Mouse (Mus musculus): ENCODE results near the gene Nkx1-2.

Nkx1-2 gene

DNA sequence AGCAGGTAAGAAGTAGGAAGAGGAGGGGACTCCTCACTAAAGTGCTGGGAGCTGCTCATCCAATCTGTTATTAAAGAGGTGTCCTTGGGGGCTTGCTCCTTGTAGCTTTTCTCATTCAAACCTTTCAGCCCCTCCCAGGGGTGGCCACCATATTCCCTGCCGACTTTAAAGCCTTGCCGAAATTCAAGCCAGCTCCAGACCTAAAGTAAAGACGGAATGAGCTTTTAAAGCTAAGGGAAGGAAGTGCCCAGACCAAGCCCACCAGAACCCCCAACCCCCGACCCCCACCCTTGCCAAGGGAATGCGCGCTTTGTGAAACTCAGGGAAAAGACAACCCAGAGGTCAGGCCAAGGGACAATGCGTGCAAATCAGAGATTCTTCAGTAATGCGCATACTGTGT is 1.5 kb upstream of the Nkx1-2 start:
- no peak for DNase-seq

DNA sequence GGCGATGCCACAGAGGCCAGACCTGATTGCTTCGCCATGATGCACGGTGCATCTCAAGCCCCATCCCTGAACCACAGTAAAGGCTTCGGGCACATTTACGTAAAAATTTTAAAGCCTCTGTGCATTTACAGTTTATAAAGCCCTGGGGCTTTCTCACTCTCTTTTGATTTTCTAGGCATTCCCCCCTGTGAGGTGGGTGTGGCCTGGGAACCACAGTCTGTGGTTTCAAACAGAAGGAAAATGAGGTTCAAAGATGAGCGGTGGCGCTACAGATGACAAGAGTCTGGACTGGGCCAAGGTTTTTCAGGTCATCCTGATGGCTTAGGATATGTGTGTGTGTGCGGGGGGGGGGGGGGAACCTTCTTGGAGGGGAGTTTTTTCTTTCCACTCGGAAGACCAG is 589 bp upstream of the Nkx1-2 start:
- DNase-seq = no peak

DNA sequence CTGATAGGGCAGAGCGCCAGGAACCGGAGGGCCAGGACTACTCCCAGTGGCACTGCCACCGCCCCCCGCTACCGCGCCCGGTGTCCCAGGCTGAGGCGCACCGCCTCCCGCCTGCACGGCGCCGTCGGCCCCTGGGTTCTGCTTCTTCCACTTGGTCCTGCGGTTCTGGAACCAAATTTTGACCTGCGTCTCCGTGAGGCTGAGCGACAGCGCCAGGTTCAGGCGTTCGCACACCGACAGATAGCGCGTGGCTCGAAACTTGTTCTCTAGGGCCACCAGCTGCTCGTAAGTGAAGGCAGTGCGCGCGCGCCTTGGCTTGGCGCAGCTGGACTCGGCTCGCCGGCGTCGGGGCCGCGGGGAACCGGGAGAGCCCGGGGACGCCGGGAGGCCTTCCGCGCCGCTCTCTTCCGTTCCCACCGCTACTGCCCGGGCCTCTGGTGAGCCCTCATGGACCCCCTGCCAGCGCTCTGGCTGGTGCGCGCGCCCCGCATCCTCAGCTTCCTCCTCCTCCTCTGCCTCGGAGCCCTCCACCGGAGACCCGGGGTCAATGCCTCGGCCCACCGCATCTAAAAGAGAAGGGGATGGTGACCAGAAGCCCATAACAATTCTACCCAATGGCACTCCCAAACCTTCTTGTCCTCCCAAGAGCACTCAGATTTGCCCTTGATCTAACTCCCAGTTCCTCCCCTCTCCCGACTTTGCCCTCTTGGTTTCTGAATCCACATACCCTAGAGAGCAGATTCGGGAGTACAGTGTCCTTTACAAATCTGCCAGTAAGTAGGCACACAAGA is 2.0 kb downstream of the Nkx1-2 start:
- DNase-seq = peak; percentile 34

DNA sequence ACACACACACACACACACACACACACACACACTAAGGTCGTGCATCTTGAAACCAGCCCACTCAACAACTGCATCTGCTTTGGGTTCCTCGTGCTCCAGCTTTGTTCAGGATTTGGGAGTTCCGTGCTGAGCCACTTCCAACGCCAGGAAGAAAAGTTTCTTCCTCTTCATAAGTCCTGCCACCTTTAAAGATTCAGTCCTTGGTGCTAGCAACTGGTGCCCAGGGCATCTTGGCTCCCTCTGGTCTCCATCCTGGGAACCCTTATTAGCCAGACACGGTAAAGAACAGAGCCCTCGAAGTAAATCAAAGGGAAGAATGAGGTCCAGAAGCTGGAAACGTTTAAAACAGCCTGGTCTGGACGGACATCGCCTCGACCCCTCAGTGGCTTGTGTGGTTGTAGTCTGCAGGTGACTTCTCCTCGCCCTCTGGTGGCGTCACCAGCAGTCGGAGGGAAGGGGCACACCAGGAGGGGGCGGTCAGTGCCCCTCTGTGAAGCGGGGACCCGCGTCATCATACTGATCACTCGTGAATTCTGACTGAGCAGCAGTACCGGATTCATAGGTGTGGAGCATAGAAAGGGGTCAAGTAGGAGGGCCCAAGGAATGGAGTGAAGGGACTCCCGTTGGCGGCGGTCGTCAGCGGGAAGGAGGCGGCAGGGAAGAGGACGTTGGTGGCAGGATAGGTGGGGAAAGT is 2.7 kb downstream of the Nkx1-2 start:
- DNase-seq = peak; percentile 13

- DNase-seq = peak; percentile 29
Measured at GRCm38 (mm10) chr7:132595787-132596186, 3.6 kb downstream of the Nkx1-2 start.

GRCm38 (mm10) chr7:132594325-132594724 is 5.1 kb downstream of the Nkx1-2 start:
- no peak for DNase-seq

DNA sequence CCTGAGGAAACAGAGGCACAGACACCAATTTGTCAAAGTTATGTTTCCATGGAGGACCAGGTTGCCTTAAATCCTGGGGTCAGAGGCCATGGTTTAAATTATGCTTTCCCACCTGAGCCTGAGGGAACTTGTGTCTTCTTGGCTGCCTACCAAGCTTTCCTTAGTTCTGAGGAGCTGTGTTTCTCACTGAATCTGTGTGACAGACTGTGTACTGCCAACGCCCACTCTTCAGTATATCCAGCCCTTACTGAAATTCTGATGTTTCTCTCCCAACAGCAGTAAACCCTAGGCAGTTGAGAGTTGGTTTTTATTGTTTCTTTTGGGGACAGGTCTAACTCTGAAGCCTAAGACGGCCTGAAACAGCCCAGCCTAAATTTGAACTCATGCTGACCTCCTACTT is 5.7 kb downstream of the Nkx1-2 start:
- DNase-seq = no peak

- no peak for DNase-seq
Measured at GRCm38 (mm10) chr7:132589610-132590009, 9.8 kb downstream of the Nkx1-2 start.

DNA sequence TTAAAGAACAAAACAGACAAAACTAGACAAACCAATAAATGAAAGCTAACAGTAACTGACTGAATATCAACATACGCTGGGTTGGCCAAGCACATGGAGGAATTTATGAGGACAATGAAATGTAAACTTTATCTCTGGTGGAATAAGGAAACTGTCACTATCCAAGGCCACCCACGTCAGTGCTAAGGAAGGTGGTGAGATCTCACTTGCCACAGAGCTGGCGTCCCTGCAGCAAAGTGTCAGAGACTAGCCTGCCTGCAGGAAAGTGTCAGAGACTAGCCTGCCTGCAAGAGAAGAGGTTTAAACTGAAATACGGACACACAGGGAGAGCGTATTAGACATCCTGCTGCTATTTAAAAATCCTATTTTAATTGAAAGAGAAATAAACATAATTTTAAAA is 12.3 kb downstream of the Nkx1-2 start:
- DNase-seq = no peak

DNA sequence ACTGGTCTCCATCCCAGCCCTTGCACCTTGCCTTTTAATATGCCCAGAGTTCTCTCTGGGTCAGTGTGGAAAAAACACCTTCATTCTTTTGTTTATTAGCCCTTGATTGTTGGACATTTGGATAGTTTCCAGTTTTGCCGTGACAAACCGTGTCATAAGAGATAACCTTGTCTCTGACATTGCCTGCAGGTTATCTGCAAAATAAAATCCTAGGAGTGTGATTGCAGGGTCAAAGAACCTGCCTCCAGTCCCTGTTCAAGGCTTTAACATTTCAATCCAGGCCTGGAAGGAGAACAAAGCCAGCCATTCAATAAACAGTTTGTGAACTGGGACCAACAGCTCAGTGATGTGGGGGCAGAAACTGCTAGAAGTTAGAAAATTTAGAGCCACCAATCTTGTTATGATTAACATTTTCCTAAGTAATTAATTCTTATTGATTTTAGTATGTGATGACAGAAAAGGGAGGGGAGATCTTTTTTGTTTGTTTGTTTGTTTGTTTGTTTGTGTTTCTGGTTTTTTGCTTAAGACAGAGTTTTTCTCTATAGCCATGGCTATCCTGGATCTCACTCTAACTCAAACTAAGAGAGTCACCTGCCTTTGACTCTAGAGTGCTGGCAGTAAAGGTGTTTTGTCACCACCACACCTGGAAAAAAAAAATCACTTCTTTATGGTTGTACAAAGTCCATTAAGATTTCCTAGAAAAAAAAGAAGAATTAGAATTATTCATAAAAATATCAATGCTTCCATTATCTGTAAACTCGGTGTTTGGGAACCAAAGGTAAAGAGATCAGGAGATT is 13.5 kb downstream of the Nkx1-2 start:
- DNase-seq = no peak

GRCm38 (mm10) chr7:132581441-132581840 is 18.0 kb downstream of the Nkx1-2 start:
- no peak for DNase-seq

- no peak for DNase-seq
Measured at GRCm38 (mm10) chr7:132580511-132580910, 18.9 kb downstream of the Nkx1-2 start.

- no peak for DNase-seq
Measured at GRCm38 (mm10) chr7:132576891-132577290, 22.5 kb downstream of the Nkx1-2 start.

DNA sequence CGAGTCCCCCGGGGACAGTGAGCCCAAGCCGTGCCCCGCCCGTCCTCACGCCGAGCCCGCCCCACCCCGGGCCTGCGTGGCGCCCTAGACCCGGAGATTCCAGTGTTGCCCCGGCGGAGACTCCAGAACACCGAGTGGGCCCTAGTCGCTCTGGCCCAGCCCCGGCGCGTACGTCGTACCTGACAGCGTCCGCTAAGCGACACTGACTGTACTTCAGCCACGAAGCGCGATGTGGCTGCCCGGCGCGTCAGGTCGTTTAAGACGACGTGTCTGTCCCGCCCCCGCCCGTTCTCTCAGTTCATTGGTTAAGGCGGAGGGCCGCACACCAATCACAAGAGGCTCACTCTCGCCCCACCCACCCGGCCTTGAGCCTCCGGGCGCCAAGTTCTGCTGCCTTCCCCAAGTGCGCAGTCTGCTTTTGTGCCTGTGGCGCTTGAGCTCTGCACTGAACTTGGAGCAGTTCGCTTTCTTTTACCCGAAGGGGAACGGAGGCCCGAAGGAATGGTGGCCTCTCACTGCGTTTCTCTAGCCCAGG is 23.3 kb downstream of the Nkx1-2 start, which contains the start of gene Oat:
TSS of gene Oat (minus strand) at position 283 of the 535 bp plus-strand sequence.
- DNase-seq = peak; percentile 98

GRCm38 (mm10) chr7:132575623-132576022 is 23.8 kb downstream of the Nkx1-2 start:
- DNase-seq = peak; percentile 89

DNA sequence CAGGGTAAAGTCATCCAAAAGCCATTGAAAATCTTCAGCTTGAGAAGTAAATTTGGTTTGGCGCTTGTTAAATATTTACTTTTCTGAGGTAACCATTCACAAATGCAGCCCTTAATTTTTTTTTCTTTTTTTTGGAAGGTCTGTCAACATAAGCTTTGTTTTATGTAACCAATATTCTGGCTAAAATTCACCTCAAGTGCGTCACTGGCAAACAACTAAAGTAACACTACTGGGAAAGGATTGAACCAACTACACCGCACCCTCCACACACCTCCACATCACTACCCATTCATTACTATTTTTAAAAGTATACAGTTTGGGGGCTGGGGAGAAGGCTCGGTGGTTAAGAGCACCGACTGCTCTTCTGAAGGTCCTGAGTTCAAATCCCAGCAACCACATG is 24.8 kb downstream of the Nkx1-2 start:
- no peak for DNase-seq

- no peak for DNase-seq
Measured at GRCm38 (mm10) chr7:132573205-132573604, 26.2 kb downstream of the Nkx1-2 start.

- DNase-seq = no peak
Measured at GRCm38 (mm10) chr7:132572738-132573137, 26.7 kb downstream of the Nkx1-2 start.

DNA sequence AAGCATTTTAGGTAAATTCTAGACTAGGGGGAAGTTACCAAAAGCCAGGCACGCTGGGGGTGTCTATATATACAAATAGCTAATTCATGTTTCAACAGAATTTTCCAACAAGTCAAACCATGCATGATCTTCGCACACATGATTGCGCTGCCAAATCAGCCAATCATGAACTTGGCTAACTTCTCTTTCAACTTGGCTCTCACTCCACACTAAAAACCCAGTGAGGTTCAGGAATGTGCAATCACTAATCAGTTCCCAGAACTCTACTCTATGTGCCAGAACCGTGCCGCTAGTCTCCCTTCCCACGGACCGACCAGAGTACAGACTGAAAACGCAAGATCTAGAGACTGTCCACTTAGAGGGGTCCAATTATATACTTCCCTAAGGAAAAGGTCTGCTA is 28.0 kb downstream of the Nkx1-2 start:
- DNase-seq = no peak

GRCm38 (mm10) chr7:132570071-132570470 is 29.4 kb downstream of the Nkx1-2 start:
- peak; percentile 74 for DNase-seq

GRCm38 (mm10) chr7:132568817-132569216 is 30.6 kb downstream of the Nkx1-2 start:
- DNase-seq = no peak

DNA sequence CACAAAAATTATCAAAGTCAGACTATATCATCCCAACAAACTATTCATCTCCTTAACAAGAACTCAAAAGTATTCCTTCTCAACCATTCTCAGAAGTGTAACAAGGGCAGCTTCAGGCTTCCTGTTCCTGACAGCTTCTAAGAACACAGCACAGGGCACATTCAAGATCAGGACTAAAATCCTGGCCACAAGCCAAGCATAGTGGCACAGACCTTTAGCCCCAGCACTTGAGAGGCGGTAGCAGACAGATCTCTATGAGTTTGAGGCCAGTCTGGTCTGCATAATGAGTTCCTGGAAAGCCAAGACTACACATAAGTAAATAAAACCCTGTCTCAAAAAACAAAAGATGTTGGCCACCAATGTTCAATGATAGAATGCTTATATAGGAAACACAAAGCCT is 33.6 kb downstream of the Nkx1-2 start:
- DNase-seq = no peak

DNA sequence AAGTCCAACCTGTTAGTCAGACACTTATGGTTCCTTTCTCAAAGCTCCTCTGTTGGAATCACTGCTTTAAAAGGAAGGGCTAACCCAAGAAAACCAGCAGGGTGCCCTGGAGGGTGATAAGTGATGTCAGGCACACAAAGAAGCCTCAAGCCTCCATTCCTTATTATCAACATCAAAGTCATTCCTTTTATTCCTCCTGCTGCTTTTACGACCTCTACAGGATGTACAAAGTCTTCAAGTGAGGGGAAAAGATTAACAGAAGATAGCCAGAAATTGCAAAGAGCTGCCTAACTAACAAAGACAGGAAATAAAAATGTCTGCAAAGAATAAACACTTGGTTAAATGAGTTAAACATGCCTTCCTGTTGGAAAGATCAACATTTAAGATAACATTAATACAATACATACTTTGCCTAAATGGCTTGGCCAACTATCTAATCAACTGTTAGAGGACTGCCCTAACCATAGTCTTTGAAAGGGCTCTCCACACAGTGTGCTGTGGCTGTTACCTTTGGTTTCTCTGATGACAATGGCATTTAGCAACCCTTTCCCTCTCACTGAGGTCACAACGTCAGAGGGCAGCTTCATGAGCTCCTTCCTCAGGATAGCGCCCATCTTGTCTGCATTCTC is 40.2 kb downstream of the Nkx1-2 start:
- DNase-seq = no peak

Measured in liver (tissue).